Mouse (Mus musculus): ENCODE measurements around the gene Jun. TPM values are rescaled to one million over a fixed set of nuclear protein-coding genes. Genes with fewer than 3 reads are reported as not detected.

Jun gene
- polyA plus RNA-seq, 1 experiment = 4.1 TPM

DNA sequence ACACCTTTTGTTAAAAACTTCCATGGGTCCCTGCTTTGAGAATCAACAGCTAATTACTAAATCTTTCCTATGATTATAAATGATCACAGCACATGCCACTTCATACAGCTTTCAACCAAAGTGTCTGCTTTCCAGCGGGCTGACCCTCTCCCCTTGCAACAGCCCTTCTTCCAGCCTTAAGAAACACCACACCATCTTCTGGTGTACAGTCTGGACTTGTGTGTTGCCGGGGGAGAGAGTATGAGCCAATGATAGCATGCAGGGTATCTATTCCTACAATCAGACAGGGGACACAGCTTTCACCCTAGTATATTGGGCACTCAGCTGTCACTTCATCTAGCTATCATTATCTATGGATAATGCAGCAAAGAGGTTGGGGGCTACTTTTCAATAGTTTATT is 2.9 kb downstream of the Jun start:
- Histone ChIP-seq H3K4me1 (ENCODE audit: control insufficient read depth, insufficient read depth, low read length) (peaks cover 31% of the 10 kb centered on the region), H3K4me3 (ENCODE audit: control insufficient read depth, low read depth, low read length) (no peak overlapping the region), H3K36me3 (ENCODE audit: control insufficient read depth, insufficient read depth, low read length) (no peaks in the 10 kb centered on the region), H3K27ac (ENCODE audit: control insufficient read depth, insufficient read depth, low read depth, low read length) (no peak overlapping the region), H3K27me3 (ENCODE audit: control insufficient read depth, insufficient read depth, low read length) (no peaks in the 10 kb centered on the region)
- TF ChIP-seq CTCF (IDR thresholded peaks at IDR 0.05; ENCODE audit: control insufficient read depth, insufficient read depth, insufficient replicate concordance, low read depth, low read length) (no peak), POLR2A (IDR thresholded peaks at IDR 0.05; ENCODE audit: control insufficient read depth, low read depth, low read length) (no peak)

DNA sequence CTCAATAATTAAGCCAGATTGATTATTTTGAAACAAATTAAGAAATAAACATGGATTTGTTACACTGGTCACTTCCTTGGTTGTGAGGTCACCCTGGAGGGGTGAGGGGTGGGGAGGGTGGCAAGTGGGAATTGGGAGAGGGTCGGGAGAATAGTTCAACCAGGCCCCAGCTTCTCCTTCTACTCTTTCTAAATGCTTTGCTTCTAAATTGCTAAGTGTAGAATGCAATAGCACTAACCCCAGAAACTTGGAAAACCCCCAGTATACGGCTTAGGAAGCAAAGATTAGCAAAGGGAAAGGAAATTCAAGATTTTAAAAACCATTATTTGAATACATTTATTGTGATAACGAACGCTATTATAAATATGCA is 3.3 kb downstream of the Jun start:
- H3K4me3 ChIP-seq (ENCODE audit: control insufficient read depth, low read depth, low read length) = no peak overlapping the region

DNA sequence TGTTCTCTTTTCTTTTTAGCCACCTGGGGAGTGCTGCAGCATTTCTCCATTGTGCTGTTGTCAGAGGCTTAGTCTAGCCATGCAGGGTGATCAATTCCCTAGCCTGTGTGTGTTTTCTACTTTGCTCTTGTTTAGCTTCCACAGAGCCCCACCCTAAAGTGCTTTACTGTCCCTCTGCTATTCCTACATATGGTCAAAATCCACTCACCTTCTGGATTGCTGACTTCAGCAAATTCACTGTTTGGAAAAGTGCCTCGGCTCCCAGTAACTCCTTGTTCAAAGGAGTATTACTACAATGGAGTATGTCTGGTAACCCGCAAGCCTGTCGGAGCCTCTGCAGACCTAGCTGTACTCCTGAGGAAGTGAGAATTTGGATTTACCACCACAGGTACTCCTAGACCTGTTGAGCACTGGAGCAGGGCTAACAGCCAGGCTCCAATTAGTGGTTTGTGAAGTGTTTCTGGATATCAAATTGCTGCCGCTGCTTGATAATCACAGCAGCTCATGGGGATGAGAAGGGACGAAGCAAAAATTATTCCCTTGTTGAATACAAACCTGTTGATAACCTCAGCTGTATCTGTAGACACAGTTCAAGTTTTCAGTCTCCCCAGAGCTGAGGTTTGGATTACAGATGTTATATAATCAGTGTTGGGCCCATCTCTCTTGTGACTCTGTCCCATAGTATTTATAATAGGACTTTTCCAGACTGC is 3.8 kb downstream of the Jun start:
- Histone ChIP-seq H3K4me1 (ENCODE audit: control insufficient read depth, insufficient read depth, low read length) (peaks cover 26% of the 10 kb centered on the region), H3K27me3 (ENCODE audit: control insufficient read depth, insufficient read depth, low read length) (no peaks in the 10 kb centered on the region), H3K27ac (ENCODE audit: control insufficient read depth, insufficient read depth, low read depth, low read length) (no peak overlapping the region), H3K36me3 (ENCODE audit: control insufficient read depth, insufficient read depth, low read length) (no peaks in the 10 kb centered on the region), H3K4me3 (ENCODE audit: control insufficient read depth, low read depth, low read length) (no peak overlapping the region)
- TF ChIP-seq CTCF (IDR thresholded peaks at IDR 0.05; ENCODE audit: control insufficient read depth, insufficient read depth, insufficient replicate concordance, low read depth, low read length) (no peak), POLR2A (IDR thresholded peaks at IDR 0.05; ENCODE audit: control insufficient read depth, low read depth, low read length) (no peak)

More for the DNA sequence above, 3.3 kb downstream of the Jun start:
- Histone ChIP-seq H3K4me1 (ENCODE audit: control insufficient read depth, insufficient read depth, low read length) (peaks cover 30% of the 10 kb centered on the region), H3K27me3 (ENCODE audit: control insufficient read depth, insufficient read depth, low read length) (no peaks in the 10 kb centered on the region), H3K36me3 (ENCODE audit: control insufficient read depth, insufficient read depth, low read length) (no peaks in the 10 kb centered on the region), H3K27ac (ENCODE audit: control insufficient read depth, insufficient read depth, low read depth, low read length) (no peak overlapping the region)
- TF ChIP-seq POLR2A (IDR thresholded peaks at IDR 0.05; ENCODE audit: control insufficient read depth, low read depth, low read length) = no peak
- no peak for TF ChIP-seq CTCF (IDR thresholded peaks at IDR 0.05; ENCODE audit: control insufficient read depth, insufficient read depth, insufficient replicate concordance, low read depth, low read length)

DNA sequence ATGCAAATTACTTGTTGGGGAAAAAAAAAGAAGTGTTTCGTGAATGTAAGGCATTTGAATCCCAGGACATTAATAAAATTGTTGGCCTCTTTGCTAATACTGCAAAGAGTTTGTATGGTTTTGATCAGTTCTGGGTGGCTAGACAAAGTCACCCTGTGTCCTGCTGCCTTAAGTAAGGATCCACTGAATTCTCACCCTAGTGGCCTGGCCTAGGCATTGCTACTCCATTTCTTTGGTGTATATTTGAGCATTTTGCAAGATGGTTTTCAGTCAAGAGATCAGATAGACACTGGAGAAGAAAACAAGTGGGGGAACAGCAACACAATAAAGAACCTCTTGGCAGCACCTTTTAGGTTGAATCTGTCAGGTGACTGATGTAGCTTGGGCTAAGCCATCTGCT is 6.9 kb downstream of the Jun start:
- H3K27ac ChIP-seq (ENCODE audit: control insufficient read depth, insufficient read depth, low read depth, low read length) = no peak overlapping the region
- TF ChIP-seq CTCF (IDR thresholded peaks at IDR 0.05; ENCODE audit: control insufficient read depth, insufficient read depth, insufficient replicate concordance, low read depth, low read length) (no peak), POLR2A (IDR thresholded peaks at IDR 0.05; ENCODE audit: control insufficient read depth, low read depth, low read length) (no peak)
- no peaks in the 10 kb centered on the region for H3K36me3 ChIP-seq (ENCODE audit: control insufficient read depth, insufficient read depth, low read length)
- H3K27me3 ChIP-seq (ENCODE audit: control insufficient read depth, insufficient read depth, low read length) = no peaks in the 10 kb centered on the region
- H3K4me1 ChIP-seq (ENCODE audit: control insufficient read depth, insufficient read depth, low read length) = peaks cover 8% of the 10 kb centered on the region
- no peak overlapping the region for H3K4me3 ChIP-seq (ENCODE audit: control insufficient read depth, low read depth, low read length)

DNA sequence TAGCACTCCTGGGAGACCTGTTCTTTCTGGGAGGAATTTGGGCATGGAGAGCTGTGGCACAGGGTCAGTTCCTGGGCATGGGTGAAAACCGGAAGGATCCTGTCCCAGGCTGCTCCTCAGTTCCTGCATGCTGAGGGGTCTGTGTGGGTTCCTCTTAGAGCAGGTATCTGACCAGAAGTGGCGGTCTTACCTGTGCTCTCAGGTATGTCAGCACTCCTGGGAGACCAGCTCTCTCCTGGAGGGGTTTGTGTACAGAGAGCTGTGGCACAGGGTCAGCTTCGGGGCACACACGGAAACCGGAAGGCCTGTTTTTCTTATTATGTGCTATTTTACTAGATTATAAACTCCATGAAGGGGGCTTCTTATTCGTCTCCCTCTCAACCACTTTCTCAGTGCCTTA is 7.3 kb downstream of the Jun start:
- Histone ChIP-seq H3K4me3 (ENCODE audit: control insufficient read depth, low read depth, low read length) (no peak overlapping the region), H3K27ac (ENCODE audit: control insufficient read depth, insufficient read depth, low read depth, low read length) (no peak overlapping the region), H3K4me1 (ENCODE audit: control insufficient read depth, insufficient read depth, low read length) (peaks cover 4% of the 10 kb centered on the region; the same call in 1 of the 2 replicates), H3K27me3 (ENCODE audit: control insufficient read depth, insufficient read depth, low read length) (no peaks in the 10 kb centered on the region), H3K36me3 (ENCODE audit: control insufficient read depth, insufficient read depth, low read length) (no peaks in the 10 kb centered on the region)
- no peak for TF ChIP-seq POLR2A (IDR thresholded peaks at IDR 0.05; ENCODE audit: control insufficient read depth, low read depth, low read length)
- no peak for TF ChIP-seq CTCF (IDR thresholded peaks at IDR 0.05; ENCODE audit: control insufficient read depth, insufficient read depth, insufficient replicate concordance, low read depth, low read length)

DNA sequence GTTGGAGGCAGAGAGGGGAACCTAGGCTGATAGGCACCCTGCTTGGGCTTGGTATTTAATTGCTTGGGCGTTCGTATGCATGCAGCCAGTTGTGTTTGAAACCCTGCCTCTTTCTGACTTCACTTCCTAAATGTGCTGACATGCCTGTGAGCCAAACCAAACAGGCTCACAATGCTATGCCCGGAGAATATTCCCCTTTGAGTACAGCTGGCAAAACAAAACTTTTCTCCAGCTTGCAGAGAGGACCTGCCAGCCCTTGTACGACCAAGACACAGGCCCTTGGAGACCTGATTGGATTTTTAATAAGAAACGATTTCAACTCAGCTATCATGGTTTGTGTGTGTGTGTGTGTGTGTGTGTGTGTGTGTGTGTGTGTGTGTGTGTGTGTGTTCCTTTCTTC is 14.0 kb downstream of the Jun start:
- no peaks in the 10 kb centered on the region for H3K4me1 ChIP-seq (ENCODE audit: control insufficient read depth, insufficient read depth, low read length)
- H3K4me3 ChIP-seq (ENCODE audit: control insufficient read depth, low read depth, low read length) = no peak overlapping the region
- H3K27me3 ChIP-seq (ENCODE audit: control insufficient read depth, insufficient read depth, low read length) = no peaks in the 10 kb centered on the region
- H3K36me3 ChIP-seq (ENCODE audit: control insufficient read depth, insufficient read depth, low read length) = no peaks in the 10 kb centered on the region
- TF ChIP-seq POLR2A (IDR thresholded peaks at IDR 0.05; ENCODE audit: control insufficient read depth, low read depth, low read length) (no peak), CTCF (IDR thresholded peaks at IDR 0.05; ENCODE audit: control insufficient read depth, insufficient read depth, insufficient replicate concordance, low read depth, low read length) (no peak)
- H3K27ac ChIP-seq (ENCODE audit: control insufficient read depth, insufficient read depth, low read depth, low read length) = no peak overlapping the region

DNA sequence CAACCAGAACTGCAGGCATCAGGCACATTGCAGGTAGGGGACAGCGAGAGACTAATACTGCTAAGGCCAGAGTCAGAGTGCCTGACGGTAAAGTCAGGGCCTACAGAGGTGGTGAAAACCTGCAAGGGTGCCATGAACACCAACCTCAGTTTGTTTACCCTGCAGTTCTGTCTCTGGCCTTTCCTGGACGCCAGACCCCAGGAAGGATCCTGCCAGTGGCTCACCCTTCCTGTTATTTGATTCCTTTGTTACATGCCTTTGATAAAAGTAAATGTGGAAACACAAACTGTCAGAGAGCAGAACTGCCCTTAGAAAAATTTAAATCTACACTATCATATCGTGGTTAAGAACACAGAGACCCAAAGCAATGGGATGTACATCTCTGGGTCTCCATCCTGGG is 20.9 kb downstream of the Jun start:
- no peaks in the 10 kb centered on the region for H3K4me1 ChIP-seq (ENCODE audit: control insufficient read depth, insufficient read depth, low read length)
- no peaks in the 10 kb centered on the region for H3K27me3 ChIP-seq (ENCODE audit: control insufficient read depth, insufficient read depth, low read length)

More for the DNA sequence above, 20.9 kb downstream of the Jun start:
- no peaks in the 10 kb centered on the region for H3K36me3 ChIP-seq (ENCODE audit: control insufficient read depth, insufficient read depth, low read length)
- TF ChIP-seq POLR2A (IDR thresholded peaks at IDR 0.05; ENCODE audit: control insufficient read depth, low read depth, low read length) (no peak), CTCF (IDR thresholded peaks at IDR 0.05; ENCODE audit: control insufficient read depth, insufficient read depth, insufficient replicate concordance, low read depth, low read length) (no peak)
- no peak overlapping the region for H3K27ac ChIP-seq (ENCODE audit: control insufficient read depth, insufficient read depth, low read depth, low read length)
- H3K4me3 ChIP-seq (ENCODE audit: control insufficient read depth, low read depth, low read length) = no peak overlapping the region

Measured in testis, adult 2 months (tissue).